Mouse (Mus musculus): ENCODE results near the gene Rffl.
"Not testable (repeated sequence)": the region's sequence is repeated elsewhere in the genome, so short reads cannot be mapped to it uniquely, and the experiment has no call there.

The Rffl gene

GRCm38 (mm10) chr11:82847571-82848000 lies 23.4 kb downstream of the Rffl start:
- ATAC-seq (ENCODE audit: insufficient number of reproducible peaks, low FRiP score, low TSS enrichment) = no peak

GRCm38 (mm10) chr11:82846938-82847337 lies 24.1 kb downstream of the Rffl start:
- ATAC-seq (ENCODE audit: insufficient number of reproducible peaks, low FRiP score, low TSS enrichment) = no peak

DNA sequence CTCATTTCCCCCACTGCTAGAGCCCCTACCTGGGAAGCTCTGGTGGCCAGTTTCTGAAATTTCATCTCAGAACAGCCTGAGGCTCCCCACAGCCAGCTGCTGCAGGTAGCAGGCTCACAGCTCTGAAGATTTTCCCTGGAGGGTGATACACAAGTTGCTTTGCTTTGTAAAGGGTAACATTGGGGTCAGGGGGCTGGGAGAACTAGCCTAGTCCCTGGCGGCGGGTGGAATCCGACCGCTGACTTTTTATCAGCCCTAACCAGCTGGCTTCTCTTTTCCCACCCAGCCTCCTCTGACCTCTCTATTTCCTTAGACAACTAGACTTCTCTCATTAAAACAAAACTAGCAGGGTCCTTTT lies 25.0 kb downstream of the Rffl start:
- ATAC-seq (ENCODE audit: insufficient number of reproducible peaks, low FRiP score, low TSS enrichment) = no peak

- no peak for ATAC-seq (ENCODE audit: insufficient number of reproducible peaks, low FRiP score, low TSS enrichment)
These were observed 25.5 kb downstream of the Rffl start for GRCm38 (mm10) chr11:82845415-82846078.

- no peak for ATAC-seq (ENCODE audit: insufficient number of reproducible peaks, low FRiP score, low TSS enrichment)
These were observed 26.1 kb downstream of the Rffl start for GRCm38 (mm10) chr11:82844771-82845414.

- ATAC-seq (ENCODE audit: insufficient number of reproducible peaks, low FRiP score, low TSS enrichment) = no peak
These were observed 32.5 kb downstream of the Rffl start for GRCm38 (mm10) chr11:82838511-82838910.

GRCm38 (mm10) chr11:82837848-82838247 lies 33.2 kb downstream of the Rffl start:
- no peak for ATAC-seq (ENCODE audit: insufficient number of reproducible peaks, low FRiP score, low TSS enrichment)

- ATAC-seq (ENCODE audit: insufficient number of reproducible peaks, low FRiP score, low TSS enrichment) = no peak
These were observed 33.8 kb downstream of the Rffl start for GRCm38 (mm10) chr11:82837192-82837591.

- ATAC-seq (ENCODE audit: insufficient number of reproducible peaks, low FRiP score, low TSS enrichment) = no peak
These were observed 35.2 kb downstream of the Rffl start for GRCm38 (mm10) chr11:82835616-82836432.

DNA sequence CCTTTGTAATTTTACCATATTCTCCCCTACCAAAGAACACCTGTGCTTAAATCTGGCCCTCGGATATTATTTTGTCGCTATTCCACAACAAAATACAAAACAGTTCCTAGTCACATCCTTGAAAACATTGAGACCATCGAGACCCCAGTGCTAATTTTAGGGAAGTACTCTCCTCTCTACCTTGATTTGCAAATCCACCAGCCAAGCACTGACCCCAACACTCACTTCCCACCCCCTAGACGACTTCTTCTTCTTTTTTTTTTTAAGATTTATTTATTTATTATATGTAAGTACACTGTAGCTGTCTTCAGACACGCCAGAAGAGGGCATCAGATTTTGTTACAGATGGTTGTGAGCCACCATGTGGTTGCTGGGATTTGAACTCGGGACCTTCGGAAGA lies 36.7 kb downstream of the Rffl start:
- not testable (repeated sequence) for ATAC-seq (ENCODE audit: insufficient number of reproducible peaks, low FRiP score, low TSS enrichment)

DNA sequence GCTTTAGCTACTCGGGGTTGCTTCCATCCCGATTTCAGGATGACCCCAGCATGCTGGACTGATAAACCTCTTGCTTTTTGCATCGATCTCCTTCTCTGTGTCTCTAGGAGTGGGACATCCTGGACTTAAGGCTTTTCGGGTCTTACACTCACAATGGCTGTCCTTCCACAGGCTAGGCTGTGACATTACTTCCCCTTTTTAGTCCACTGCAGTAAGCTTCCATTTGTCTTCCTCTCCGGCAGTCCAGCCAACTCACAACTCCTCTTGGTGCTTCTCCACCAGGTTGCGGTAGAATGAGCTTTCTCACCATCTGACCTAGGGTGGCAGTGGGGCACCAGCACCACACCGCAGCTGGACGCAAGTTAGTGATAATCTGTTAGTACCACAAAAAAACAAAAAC lies 37.1 kb downstream of the Rffl start:
- ATAC-seq (ENCODE audit: insufficient number of reproducible peaks, low FRiP score, low TSS enrichment) = no peak

- ATAC-seq (ENCODE audit: insufficient number of reproducible peaks, low FRiP score, low TSS enrichment) = not testable (repeated sequence)
These were observed 38.6 kb downstream of the Rffl start for GRCm38 (mm10) chr11:82832402-82832801.

- no peak for ATAC-seq (ENCODE audit: insufficient number of reproducible peaks, low FRiP score, low TSS enrichment)
These were observed 39.8 kb downstream of the Rffl start for GRCm38 (mm10) chr11:82831008-82831893.

DNA sequence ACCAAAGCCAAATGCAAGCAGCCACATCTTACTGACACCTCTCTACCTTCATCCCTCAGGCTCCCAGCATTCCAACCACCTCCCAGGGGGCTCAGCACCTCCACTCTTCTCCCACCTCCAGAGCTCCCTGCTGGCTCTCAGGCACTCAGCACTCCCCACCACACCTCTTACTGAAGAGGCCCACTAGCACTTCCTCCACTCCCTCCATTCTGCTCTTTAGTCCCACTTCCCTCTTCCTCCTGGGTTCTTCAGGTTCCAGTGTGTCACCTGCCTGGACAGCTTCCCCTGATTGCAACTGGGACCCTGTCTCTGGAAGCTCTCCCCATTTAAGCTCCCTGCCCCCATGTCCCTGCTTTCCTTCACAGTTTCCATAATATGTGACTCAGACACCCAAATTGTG lies 44.2 kb downstream of the Rffl start:
- no peak for ATAC-seq (ENCODE audit: insufficient number of reproducible peaks, low FRiP score, low TSS enrichment)

- ATAC-seq (ENCODE audit: insufficient number of reproducible peaks, low FRiP score, low TSS enrichment) = no peak
These were observed 50.1 kb downstream of the Rffl start for GRCm38 (mm10) chr11:82820788-82821456.

GRCm38 (mm10) chr11:82819350-82819749 lies 51.7 kb downstream of the Rffl start:
- no peak for ATAC-seq (ENCODE audit: insufficient number of reproducible peaks, low FRiP score, low TSS enrichment)

GRCm38 (mm10) chr11:82808485-82808884 lies 62.5 kb downstream of the Rffl start:
- ATAC-seq (ENCODE audit: insufficient number of reproducible peaks, low FRiP score, low TSS enrichment) = no peak

DNA sequence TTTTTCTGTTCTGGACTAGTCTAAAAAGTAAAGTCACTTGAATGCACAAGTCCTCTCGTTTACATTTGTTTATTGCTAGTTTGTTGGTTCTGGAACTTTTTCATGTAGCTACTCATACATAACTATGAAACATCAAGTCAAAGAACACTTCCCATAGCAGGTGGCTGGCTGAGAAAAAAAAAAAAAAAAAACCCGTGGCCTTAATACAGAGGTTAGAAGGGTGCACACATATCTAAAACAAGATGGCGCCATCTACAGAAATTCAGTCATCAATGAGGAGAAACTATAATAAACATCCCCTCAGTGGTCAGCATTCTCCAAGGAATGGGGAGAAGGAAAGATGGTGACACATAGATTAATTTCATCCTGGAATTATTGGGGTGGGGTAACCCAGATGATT lies 63.6 kb downstream of the Rffl start:
- no peak for ATAC-seq (ENCODE audit: insufficient number of reproducible peaks, low FRiP score, low TSS enrichment)

DNA sequence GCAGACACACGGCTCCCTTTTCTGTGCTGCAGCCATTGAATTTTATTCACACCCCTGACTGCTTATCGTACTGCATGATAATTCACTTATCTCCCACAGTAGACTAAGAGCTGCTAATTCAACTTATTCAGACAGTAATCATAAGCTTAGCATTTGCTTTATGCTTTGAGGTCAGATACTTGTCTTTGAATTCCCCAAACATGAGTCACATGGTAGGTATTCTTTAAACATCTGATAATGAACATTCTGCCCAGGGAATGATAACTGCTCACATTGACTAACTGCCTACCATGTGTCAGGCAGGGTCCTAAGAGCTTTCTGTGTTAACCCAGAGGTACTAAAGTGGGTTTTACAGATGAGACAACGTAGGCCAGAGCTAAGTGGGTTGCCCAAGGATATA lies 64.4 kb downstream of the Rffl start:
- ATAC-seq (ENCODE audit: insufficient number of reproducible peaks, low FRiP score, low TSS enrichment) = no peak

- no peak for ATAC-seq (ENCODE audit: insufficient number of reproducible peaks, low FRiP score, low TSS enrichment)
These were observed 87.6 kb downstream of the Rffl start for GRCm38 (mm10) chr11:82783453-82783852.

Measured in cerebellum, adult (tissue).